Mouse (Mus musculus) ES-E14 (cell line): ENCODE measurements at regions not wholly inside any gene's neighbourhood (a gene's known extent, or its start where the extent isn't known, plus 50 kb on each side); places are given as distances from the start of the nearest gene placed in this dataset.

ENCODE experiments used
- DNase-seq: peaks from one replicate; pipeline ENCODE4 v3.0.0-alpha.2; 2013; ENCODE audit warnings: low read depth, low spot score
- H3K27ac ChIP-seq: 2 replicates; pipeline ENCODE4 v1.5.1; 2012; ENCODE audit warnings: low read depth, mild to moderate bottlenecking, low read length, moderate library complexity, mixed read lengths; ENCODE audit not compliant: poor library complexity, insufficient read depth, severe bottlenecking
- H3K36me3 ChIP-seq: 2 replicates; pipeline ENCODE4 v1.6.1; 2012; ENCODE audit warnings: mild to moderate bottlenecking, low read length, moderate library complexity, mixed read lengths; ENCODE audit not compliant: control insufficient read depth, poor library complexity, insufficient read depth, severe bottlenecking
- H3K4me1 ChIP-seq, 2 experiments: fragments of 150-350 bp in 1 of 2; sonication (generic) in 1 of 2; 2 replicates each; pipeline ENCODE4 v1.6.1; 2012; ENCODE audit warnings: low read length in 2 of 2, mild to moderate bottlenecking in 1 of 2, mixed read lengths in 1 of 2; ENCODE audit not compliant: control insufficient read depth in 2 of 2, insufficient read depth in 2 of 2, poor library complexity in 1 of 2
- H3K4me3 ChIP-seq, 2 experiments: fragments of 150-350 bp in 1 of 2; sonication (generic) in 1 of 2; 2 replicates each; pipeline ENCODE4 v1.5.1; 2012; ENCODE audit warnings: low read length in 2 of 2, low read depth in 1 of 2, mild to moderate bottlenecking in 1 of 2, mixed read lengths in 1 of 2; ENCODE audit not compliant: insufficient read depth in 1 of 2, poor library complexity in 1 of 2, severe bottlenecking in 1 of 2
- H3K9ac ChIP-seq: 2 replicates; pipeline ENCODE4 v1.6.1; 2012; ENCODE audit warnings: low read depth, mild to moderate bottlenecking, low read length, mixed read lengths; ENCODE audit not compliant: poor library complexity, insufficient read depth, severe bottlenecking
- H3K9me3 ChIP-seq: fragments of 150-350 bp; sonication (generic); 2 replicates; pipeline ENCODE4 v1.6.1; 2012; ENCODE audit warnings: low read depth, mild to moderate bottlenecking, low read length; ENCODE audit not compliant: control insufficient read depth, insufficient read depth
- CHD2 ChIP-seq: IDR thresholded peaks from 2 replicates; pipeline ENCODE4 v1.6.1; 2014; ENCODE audit warnings: mild to moderate bottlenecking, low read depth, low read length, inconsistent platforms
- HCFC1 ChIP-seq: IDR thresholded peaks from 2 replicates; pipeline ENCODE4 v1.6.1; 2012; ENCODE audit warnings: low read length, inconsistent platforms, borderline replicate concordance; ENCODE audit not compliant: insufficient read depth
- MAFK ChIP-seq: IDR thresholded peaks from 2 replicates; pipeline ENCODE4 v1.6.1; 2014; ENCODE audit warnings: mild to moderate bottlenecking, low read depth, low read length, inconsistent platforms; ENCODE audit not compliant: insufficient read depth
- ZC3H11A ChIP-seq: IDR thresholded peaks from 2 replicates; pipeline ENCODE4 v1.6.1; 2012; ENCODE audit warnings: low read depth, mild to moderate bottlenecking, inconsistent platforms, low read length, borderline replicate concordance
- ZNF384 ChIP-seq: IDR thresholded peaks from 2 replicates; pipeline ENCODE4 v1.6.1; 2012; ENCODE audit warnings: low read depth, low read length, inconsistent platforms
- in situ Hi-C, 2 experiments: fragments of 600-800 bp; cut with MboI; formaldehyde crosslinking; loops; one replicate each; pipeline ENCODE4 v1.15.1; 2025; ENCODE audit warnings: low sequenced_read_pairs in 2 of 2, inconsistent platforms in 1 of 2; ENCODE audit not compliant: unreplicated experiment in 2 of 2

GRCm38 (mm10) chr2:179131004-179131403 is 311.2 kb upstream of the Cdh4 start:
- no peak overlapping the region for H3K9ac ChIP-seq
- in situ Hi-C loops = no loop called here
- no peaks in the 10 kb centered on the region for H3K4me1 ChIP-seq
- H3K27ac ChIP-seq = no peak overlapping the region
- DNase-seq = no peak
- H3K4me3 ChIP-seq = no peak overlapping the region
- no peaks in the 10 kb centered on the region for H3K36me3 ChIP-seq
- TF ChIP-seq ZC3H11A = no peak
- TF ChIP-seq CHD2 = no peak
- no peak for TF ChIP-seq ZNF384
- no peak for TF ChIP-seq HCFC1
- TF ChIP-seq MAFK = no peak
- H3K9me3 ChIP-seq = no peaks in the 10 kb centered on the region

DNA sequence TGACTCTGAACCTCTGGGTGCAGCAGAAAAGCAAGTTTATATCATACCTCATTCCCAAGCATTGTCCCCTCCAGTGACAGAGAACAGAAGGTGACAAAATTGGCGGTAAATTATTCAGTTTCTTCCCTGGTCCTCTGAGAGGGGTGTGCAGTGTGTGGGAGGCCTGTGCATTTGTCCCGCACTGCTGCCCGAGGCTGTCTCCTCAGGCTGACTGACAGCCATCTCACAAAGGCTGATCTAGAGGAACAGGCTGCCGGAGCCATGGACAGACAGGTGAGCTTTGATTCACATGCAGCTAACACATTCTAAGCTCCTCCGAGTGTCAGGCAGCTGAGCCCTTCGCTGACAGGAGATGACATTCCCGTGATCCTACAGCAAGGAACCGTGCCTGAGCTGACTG is 299.9 kb upstream of the Cdh4 start:
- DNase-seq = no peak
- Histone ChIP-seq H3K27ac (no peak overlapping the region), H3K36me3 (no peaks in the 10 kb centered on the region), H3K9ac (no peak overlapping the region), H3K4me3 (no peak overlapping the region), H3K9me3 (no peaks in the 10 kb centered on the region), H3K4me1 (no peaks in the 10 kb centered on the region)
- in situ Hi-C loops = no loop called here
- TF ChIP-seq ZC3H11A (no peak), MAFK (no peak), CHD2 (no peak), HCFC1 (no peak), ZNF384 (no peak)

GRCm38 (mm10) chr2:179145726-179146125 is 296.5 kb upstream of the Cdh4 start:
- no peaks in the 10 kb centered on the region for H3K4me1 ChIP-seq
- H3K9me3 ChIP-seq = no peaks in the 10 kb centered on the region
- no peak overlapping the region for H3K9ac ChIP-seq
- DNase-seq = no peak
- no peaks in the 10 kb centered on the region for H3K36me3 ChIP-seq
- in situ Hi-C loops = no loop called here
- no peak for TF ChIP-seq CHD2
- TF ChIP-seq ZNF384 = no peak
- no peak for TF ChIP-seq ZC3H11A
- no peak for TF ChIP-seq HCFC1
- H3K4me3 ChIP-seq = no peak overlapping the region
- no peak overlapping the region for H3K27ac ChIP-seq

DNA sequence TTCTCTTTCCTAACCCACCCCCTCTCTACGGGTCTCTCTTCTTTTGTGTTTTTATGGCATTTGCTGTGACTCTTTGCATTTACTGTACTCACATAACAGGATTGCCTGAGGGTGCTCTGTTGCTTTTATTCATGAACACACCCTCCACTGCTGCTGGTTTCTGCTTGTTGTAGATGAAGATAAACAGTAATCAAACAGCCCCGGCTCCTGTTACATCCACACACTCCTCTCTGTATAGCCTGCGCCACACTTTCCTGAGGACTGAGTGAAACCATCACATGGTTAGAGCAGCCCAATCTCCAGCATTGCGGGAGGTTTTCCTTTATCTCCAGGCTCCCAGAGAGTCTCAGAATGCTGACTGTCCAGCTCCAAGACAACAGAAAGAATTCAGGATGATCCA is 296.0 kb upstream of the Cdh4 start:
- in situ Hi-C loops = no loop called here
- Histone ChIP-seq H3K27ac (no peak overlapping the region), H3K36me3 (no peaks in the 10 kb centered on the region), H3K4me1 (no peaks in the 10 kb centered on the region), H3K9ac (no peak overlapping the region), H3K4me3 (no peak overlapping the region), H3K9me3 (no peaks in the 10 kb centered on the region)
- DNase-seq = no peak
- TF ChIP-seq ZNF384 (no peak), MAFK (no peak), HCFC1 (no peak)

DNA sequence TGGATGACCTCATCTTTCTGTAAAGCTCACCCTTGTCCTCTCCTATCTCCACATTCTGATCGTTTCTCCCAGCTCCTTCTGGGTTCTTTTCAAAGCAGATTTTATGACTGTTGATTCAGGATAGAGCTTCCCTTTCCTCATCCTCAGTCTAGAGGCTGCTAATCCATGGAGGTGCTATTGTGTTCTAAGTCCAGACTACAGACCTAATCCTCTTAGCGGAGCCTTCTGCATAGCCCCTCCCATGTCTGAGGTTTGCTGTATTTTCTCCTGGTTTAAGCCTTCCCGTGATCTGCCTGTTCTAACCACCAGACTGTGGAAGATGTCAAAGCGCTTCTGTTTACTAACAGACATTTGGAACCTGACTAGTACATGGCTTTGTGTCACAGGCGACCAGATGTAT is 294.0 kb upstream of the Cdh4 start:
- Histone ChIP-seq H3K9me3 (no peaks in the 10 kb centered on the region), H3K9ac (no peak overlapping the region), H3K4me1 (no peaks in the 10 kb centered on the region), H3K27ac (no peak overlapping the region), H3K36me3 (no peaks in the 10 kb centered on the region), H3K4me3 (no peak overlapping the region)
- no peak for DNase-seq
- TF ChIP-seq MAFK (no peak), ZNF384 (no peak), CHD2 (no peak), ZC3H11A (no peak)
- in situ Hi-C loops = no loop called here
